Mouse (Mus musculus): ENCODE measurements around the gene Pnlip. TPM values are rescaled to one million over a fixed set of nuclear protein-coding genes. Genes with fewer than 3 reads are reported as not detected.

Pnlip gene
- polyA plus RNA-seq (2017; shearing (Covaris generic)), result not detected

DNA sequence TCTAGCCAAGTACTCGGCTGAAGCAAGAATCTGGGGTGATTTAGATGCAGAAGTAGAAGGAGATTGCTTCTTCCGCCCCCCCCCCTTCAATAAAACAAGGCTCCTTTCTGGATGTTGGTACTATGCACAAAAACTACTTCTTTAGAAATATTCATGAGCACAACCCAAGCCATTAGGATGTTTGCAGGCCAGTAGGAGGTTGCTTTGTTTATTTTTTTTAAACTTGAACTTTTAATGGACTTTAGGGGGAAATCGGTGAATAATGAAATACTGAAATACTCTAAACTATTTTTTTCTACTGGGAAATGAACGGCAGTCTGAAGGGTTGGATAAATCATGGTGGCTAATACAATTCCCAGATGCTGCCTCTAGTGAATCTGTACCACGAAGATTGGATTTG is at the start of gene Pnlip:
Pnlip (plus strand) TSS at position 301 of the 400 bp plus-strand sequence.
- no peak for ATAC-seq

DNA sequence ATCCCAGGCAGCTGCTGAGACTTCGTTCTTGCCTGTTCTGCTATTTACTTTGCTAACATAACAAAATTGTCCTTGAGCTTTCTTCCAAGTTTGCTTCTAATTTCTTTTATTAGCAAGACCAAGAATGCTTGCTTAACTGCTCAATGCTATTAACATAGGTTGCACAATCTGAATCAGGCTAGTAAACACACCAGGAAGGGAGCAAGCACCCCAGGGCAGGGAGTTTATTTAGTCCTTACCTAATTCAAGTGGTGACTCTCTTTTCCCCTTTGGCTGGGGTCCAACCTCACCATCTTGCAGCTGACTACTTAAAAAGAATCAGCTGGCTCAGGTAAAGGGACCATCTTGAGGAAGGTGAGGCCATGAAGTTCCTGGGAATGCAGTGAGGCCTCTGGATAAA is 42.6 kb upstream of the Pnlip start:
- ATAC-seq, result no peak

DNA sequence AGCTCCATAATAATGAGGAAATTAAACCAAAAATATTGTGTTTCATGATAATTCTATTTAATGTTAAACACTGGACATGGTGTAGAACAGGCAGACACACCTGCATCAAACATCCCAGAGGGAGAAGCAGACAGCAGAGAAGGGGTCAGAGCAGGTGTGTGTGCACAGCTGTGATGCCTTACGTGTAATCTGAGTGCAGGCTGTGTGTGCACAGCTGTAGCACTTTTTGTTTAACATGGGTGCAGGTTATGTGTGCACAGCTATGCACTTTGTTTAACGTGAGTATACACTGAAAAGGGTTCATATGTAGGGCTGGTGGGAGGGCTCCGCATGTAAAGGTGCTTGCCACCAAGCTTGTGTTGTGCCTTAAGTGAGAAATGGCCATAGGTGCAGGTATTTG is 39.6 kb upstream of the Pnlip start:
- no peak for ATAC-seq

DNA sequence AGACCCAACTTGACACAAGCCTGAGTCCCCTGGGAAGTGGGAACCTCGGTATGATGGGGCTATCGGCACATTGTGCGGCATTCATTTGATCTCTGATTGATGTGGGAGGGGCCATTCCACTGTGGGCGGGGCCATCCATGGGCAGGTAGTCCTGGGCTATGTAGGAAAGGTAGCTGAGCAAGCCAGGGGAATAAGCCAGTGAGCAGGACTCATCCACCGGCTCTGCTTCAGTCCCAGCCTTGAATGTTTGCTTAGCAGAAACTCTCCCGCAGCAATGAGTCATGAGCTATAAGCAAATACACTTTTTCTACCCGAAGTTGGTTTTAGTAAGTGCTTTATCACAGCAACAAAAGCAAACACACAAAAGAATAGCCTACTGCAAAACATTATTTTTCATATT is 35.7 kb upstream of the Pnlip start:
- ATAC-seq, result no peak

DNA sequence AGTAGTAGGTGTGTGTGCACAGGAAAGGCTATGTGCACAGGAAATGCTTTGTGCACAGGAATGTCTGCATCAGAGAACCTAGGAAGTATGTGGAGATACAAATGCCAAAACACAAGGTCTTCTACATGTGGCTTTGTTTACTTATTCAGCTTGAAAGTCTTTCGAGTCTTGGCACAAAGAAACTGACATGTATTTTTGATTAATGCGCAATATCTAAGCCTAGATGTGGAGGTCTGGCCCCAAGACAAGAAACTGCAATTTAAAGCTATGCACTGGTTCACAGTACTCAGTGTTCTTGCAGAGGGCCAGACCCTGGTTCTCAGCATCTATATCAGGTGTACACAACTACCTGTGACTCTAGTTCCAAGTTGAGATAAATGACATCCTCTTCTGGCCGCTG is 31.6 kb upstream of the Pnlip start:
- ATAC-seq, result no peak

DNA sequence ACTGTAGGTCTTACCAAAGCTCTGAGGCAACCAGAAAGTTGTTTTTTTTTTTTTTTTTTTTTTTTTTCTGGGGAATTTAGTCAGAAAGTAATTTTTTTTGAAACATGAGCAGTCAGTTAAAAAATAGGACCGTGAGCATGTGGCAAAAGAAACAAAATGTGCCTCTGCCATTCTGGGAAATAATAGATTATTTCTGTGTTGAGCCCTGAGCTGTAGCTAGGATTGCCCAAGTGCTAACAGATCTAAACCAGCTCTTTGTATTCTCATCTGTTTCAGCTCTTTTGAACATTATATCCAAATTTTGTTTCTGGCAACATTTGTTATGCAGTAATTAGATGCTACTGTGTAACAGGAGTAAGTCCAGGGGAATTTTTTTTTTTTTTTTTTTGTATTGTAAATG is 30.7 kb upstream of the Pnlip start:
- ATAC-seq, result no peak

DNA sequence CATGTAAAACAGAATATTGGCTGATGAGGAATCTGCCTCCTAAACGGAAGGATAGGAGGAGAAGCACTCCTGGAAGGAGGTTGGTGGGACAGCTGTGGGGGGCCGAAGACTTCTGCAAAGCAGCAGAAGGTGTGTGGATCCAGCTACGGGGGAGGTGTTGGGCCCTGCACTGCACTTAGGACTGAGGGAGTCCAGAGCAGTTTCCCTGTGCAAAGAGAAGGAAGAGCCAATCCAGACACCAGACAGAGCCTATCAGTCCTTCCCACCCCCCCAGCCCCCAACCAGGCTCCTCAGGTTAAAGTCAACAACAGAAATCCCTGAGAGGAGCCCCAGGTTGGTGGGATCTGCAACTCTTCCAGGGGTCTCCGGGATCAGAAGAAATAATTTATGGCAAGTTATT is 27.5 kb upstream of the Pnlip start:
- no peak for ATAC-seq

DNA sequence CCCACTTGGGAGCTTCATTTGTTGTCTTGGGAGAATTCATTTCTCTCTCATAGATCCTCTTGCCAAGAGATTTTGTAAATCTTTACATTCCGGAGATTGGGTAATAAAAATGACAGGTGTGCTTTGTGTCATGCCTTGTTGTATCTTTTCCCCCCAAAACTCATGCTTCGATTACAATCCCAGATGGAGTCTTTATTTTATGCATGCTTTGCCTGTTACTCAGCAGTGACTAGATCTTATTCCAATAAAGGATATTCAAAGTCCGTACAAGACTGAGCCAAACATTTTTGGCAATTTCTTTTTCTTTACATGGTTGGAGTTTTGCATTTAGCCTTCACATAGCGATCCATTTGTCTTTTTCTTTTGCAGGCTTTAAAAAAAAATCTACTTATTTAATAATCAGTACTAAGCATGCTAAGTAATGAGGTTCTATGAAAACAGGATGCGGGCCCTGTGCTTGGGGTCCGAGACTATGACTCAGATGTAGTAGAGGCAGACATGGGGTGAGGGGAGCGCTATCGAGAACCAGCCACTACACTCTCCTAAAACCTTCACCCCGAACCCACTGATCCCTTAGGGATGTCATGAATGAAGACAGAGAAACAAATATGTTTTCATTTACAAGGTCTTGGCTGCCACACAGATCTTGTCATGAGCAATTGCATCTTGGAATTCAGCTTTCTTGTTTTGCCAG is 26.9 kb upstream of the Pnlip start:
- no peak for ATAC-seq

DNA sequence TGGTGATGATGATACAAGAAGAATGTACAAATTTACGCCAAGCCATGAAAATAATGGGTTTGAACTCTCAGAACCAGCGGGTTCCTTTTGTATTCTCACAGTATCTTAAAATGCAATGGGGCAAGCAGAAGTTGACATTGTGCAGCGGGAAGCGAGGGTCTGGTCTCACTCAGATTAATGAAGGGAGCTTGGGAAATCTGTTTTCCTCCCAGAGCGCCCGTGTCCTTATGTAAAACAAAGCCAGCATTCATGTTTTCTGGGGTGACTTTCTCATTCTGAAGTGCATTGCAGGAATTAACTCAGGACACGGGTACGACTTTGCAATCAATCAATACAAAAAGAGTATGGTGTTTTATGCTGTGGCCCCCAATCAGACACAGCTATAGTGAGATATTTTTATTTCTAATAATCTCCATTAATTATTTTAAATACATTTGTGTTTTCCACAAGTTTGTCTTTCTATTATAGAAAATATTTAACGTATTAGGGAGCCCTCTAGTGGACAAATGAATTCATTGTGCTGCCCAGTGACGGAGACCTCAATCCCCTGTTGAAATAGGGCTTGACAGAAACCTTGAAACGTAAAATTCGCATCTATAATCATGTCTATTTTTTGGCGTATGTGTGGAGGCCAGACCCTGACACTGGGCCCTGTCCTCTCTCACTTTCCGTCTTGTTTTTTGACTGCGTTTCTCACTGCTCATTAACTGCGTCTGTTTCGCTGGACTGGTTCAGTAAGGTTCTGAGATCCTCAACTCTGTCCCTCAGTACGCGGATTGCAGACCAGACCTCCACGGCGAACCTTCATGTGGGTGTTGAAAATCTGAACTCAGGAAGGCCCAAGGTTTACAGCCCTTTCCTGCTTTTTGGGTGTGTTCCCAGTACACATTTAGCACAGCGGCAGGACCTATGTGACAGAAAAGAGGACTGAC is 24.6 kb upstream of the Pnlip start:
- no peak for ATAC-seq

DNA sequence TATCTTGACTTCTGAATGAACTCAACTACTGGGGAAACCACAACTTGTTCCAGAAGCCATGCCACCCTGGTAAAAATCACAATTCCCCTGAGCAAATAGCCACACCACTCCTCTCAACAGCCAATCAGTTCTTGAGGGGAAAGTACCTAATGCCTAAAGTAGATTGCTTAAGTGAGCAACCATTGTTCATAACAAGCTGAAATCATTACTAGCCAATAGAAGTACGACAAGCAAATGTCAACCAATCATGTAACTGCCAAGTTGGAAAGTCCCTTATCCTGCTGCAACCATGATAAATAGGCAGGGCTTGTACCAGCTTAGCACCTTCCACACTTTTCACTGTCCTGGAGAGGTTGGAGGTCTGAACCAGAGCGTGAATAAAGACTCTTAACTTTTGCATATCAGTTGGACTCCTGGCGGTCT is 22.9 kb upstream of the Pnlip start:
- no peak for ATAC-seq

DNA sequence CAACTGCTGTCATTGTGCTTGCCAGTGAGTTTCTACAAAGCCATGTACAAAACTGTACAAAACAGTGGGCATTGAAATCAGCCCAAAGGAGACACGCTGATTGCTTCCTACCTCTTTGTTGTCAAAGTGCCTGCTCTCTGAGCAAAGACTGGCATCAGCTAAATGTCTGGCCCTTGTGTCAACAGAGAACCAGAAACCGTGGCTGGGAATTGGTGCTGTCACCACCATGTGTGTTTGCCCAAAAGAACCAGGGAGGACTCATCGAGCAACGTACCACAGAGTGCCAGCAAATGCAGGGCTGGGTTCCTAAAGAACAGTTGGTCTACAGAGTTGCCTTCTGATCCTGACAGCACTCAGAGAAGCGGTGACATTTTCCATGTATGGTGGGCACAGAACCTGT is 2.3 kb upstream of the Pnlip start:
- ATAC-seq, result no peak

DNA sequence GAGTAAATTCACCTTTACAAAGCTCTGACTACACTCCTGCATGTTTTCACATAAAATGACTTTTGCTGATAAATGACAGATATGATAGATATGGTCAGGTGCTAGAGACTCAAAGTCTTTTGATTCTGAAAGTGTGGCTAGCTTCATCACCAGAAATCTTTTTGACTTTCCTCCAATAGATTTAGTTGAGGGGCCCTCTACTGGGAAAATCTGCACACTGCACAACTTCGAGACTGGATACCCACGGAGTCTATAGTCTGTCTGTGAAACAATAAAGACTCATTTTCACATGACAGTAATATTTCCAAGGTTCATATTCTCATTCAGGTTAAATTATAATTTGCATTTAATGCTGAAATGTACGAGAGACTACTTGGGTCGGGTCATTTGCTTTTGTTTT is 9.8 kb downstream of the Pnlip start:
- no peak for ATAC-seq

DNA sequence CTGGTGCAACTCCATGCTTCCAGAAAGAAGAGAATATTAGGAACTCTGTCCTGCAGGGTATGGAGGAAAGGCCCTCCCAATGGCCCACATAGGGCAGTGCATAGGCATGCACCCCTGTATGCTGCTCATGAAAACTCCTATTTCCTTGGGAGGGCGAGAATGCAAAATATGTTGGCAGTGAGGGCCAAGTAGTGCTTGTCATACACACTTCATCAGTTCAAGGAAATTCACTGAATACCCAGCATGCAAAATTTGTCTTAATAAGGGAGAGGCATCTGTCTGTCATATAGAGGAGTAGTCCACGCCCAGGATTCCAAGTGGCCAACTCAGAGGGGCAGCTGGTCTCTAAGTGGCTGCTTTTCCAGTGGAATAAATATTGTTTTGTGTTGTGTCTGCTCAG is 11.0 kb downstream of the Pnlip start:
- ATAC-seq, result no peak

DNA sequence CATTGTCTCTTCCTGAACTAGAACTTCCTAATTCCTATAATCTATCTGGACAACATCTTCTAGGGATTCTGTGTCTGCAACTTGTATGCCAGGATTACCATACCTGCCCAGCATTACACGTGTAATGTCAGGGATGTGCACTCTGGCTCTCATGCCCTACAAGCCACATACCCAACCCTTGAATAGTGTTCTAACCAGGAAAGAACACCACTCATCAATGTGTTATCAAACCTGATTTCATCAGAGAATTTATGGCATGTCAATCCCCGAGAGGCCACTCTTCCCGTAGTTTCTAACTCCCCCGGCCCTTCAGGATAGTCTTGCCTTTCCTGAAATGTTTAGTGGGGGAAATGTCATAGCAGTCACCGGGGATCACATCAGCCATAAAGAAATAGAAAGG is 12.6 kb downstream of the Pnlip start:
- ATAC-seq, result no peak

DNA sequence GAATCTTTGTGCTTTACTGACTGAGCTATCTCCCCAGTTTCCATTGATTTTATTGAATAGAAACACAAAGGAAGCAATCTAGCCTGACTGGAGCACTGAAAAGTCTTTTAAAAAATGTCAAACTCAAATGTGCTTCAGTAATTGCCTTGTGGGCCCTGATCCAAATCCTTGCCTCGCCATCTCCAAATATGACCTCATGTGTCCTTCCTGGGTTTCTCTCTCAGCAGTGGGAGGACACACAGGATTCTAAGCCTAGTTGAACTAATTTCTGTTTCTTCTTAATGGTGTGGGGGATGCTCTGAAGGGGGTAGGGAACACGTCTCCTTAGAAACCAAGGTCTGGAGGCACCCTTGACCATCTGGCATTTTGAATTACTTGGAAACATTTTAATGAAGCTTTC is 22.3 kb downstream of the Pnlip start:
- no peak for ATAC-seq

DNA sequence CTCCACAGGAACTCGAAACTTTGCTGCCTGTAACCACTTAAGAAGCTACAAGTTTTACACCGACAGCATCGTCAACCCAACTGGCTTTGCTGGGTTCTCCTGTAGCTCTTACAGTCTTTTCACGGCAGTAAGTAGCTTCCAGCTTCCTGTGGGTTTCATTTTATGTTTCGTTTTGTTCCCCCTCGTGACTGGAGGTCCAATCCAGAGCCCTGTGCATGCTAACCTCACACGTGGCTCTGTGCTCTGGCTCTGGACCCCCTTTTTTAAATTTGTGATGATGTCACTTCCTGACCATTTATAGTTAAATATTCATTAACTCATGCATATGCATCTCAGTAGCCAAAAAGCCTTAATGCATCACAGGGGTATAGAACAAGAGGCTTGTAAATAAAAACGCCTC is 24.8 kb downstream of the Pnlip start:
- ATAC-seq, result no peak

DNA sequence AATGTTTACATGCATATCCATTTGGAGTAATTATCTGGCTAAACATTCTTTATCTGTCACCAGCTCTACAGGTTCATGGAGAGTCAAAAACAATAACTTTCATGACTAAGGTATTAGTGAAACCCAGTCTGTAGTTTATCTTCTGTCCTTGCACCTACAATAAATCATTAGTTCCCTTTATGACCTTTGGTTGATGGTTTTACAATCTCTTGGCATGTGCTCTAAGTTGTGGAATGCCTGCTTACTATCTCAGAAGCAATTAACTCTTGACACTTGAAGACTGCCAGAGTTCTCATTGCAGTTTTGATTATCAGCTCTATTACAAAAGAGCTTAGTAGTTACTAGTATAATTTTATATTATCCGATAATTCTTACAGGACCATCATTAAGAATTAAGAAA is 36.6 kb downstream of the Pnlip start:
- ATAC-seq, result no peak

DNA sequence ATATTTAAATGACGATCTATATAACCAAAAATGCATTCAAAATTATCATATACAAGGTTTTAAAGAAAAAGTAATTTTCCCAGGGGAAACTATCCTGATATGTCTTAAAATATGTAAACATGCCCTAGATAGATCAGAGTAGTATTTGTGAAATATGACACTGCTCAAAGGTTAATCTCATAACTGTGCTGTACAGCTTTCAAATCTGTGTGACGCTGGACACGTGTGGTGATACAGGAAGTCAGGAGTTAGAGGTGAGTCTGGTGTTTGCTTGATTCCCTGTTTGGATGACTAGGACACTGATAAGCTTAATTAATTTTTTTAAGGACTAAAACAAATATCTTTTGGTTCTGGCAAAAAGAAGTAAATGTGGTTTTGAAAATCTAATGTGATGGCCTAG is 43.0 kb downstream of the Pnlip start:
- no peak for ATAC-seq

DNA sequence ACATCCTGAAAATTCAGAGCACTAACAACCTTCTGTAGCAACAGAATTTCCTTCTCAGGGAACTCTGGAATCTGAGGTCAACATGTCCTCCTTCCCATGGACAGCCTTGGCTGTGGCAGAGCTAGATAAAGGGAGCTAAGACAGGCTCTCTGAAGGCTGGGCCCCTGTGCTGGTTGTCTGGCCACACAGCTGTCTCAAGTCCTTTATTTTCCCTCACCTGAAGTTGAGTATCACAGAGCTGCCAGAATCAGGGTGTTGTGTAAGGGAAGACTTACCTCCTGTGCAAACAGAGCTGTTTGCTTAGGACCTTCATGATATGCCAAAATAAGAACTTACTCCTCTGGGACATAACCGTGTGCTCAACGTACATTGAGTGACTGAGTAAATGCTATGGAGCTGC is 43.9 kb downstream of the Pnlip start:
- ATAC-seq, result no peak

DNA sequence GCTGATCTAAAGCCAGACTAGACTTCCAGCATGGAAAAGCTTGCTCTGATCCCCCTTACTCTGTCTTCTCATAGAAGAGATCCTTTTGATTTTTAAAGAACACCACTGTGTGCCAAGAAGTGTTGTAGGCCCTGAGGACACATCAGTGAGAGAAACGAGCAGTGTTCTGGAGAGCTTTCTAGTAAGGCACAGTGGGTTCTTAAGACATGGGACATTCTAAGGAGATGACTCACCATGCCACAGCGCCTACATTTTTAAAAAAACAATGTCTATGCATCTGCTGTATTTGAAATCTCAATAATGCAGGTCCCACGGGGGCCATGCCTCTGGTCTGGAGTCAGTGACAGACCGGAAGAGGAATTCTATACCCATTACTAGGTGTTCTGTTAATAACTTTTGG is 52.3 kb downstream of the Pnlip start:
- no peak for ATAC-seq

DNA sequence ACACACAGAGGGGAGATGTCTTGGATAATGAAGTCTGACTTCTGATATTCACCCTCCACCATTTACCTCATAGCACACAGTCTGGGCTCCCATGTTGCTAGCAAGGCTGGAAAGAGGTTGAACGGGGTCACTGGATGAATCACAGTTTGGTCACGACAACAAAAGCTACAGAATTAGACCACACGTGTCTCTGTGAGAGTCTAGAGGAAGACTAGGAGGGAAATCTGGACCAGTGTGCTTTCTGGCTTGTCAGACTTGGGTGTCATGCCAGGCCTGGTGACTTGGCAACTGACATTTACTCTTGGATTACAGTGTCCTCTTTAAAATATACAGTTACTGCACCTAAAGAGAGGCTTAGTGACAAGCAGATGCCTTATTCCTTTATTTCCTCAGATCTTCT is 56.3 kb downstream of the Pnlip start:
- ATAC-seq, result no peak

DNA sequence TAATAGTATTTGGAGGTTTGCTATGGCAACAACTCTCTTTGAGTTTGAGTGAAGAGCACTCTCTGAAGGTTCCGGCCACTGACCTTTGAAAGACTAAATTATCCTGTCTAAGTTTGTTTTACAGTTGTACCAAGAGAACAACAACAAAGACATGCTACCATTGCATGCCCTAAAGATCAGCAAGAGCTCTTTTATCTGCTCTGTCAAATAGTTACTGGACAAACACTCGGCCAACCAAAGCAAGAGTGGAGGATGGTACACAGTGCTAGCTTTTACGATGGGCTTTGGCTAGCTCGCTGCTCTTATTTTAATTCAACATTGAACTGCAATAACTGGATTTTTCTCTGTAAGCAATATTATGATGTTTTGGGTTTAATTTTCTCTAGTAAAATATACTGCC is 65.6 kb downstream of the Pnlip start:
- no peak for ATAC-seq

DNA sequence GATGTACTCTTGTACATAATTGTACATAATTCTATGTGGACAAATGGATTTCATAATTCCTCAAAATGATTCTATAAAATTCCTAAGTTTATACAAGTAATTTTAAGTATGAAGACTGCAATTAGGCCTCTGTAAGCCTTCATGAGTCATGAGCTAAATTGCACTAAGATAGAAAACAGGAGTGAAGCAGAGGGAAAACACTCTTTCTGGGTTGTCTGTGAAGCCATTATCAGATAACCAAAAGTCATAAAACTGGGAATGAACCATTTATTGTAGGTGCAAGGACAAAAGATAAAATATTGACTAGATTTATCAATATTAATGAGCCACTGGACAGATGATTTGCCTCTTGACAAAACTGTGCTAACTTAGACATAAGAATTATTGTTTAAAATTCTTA is 68.1 kb downstream of the Pnlip start:
- ATAC-seq, result no peak

DNA sequence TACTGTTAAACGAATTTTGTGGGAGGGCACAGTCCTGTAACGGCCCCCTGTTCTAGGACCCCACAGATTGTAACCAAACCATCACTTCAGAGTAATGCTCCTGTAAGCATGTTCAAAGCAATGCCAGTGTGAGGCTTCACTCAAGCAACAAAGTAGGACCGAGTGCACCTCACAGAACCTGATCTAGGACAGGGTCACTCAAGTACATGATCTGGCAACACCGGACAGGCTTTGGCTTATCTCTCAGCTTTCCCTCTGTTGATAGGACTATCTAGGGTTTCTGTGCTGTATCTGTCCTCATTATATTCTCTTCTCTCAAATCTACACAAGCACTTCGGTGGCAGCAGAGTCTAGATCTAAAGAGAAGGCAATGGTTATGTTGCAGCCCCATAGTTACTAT is 74.3 kb downstream of the Pnlip start:
- no peak for ATAC-seq

Data from CD4-positive, CD25-positive, alpha-beta regulatory T cell, adult 4 months (primary cell).